Mouse (Mus musculus) heart, embryonic 14.5 days (tissue): ENCODE measurements around the gene Hmgcll1. TPM values are rescaled to one million over a fixed set of nuclear protein-coding genes. Genes with fewer than 3 reads are reported as not detected.

Experiments used
- ATAC-seq: fragments of 200-750 bp; cut with Nextera tagmentation; 2 replicates; pipeline ENCODE4 v1.8.0; 2017; ENCODE audit warnings: low read depth, moderate TSS enrichment; ENCODE audit not compliant: insufficient number of reproducible peaks, insufficient read depth, low FRiP score
- H3K27ac ChIP-seq, 2 experiments: fragments of 200-500 bp in 1 of 2; fragments of 300-500 bp in 1 of 2; sonication (generic) in 1 of 2; replicated peaks in 1 of 2; 2 replicates each; pipeline ENCODE4 v1.5.1; 2012 to 2014; ENCODE audit warnings: low read depth in 2 of 2, low read length in 2 of 2, control low read depth in 1 of 2, mild to moderate bottlenecking in 1 of 2, mixed read lengths in 1 of 2; ENCODE audit not compliant: control insufficient read depth in 1 of 2, insufficient read depth in 1 of 2
- H3K27me3 ChIP-seq: fragments of 300-500 bp; sonication (generic); 2 replicates; pipeline ENCODE4 v1.6.1; 2014; ENCODE audit warnings: mild to moderate bottlenecking, low read length, control low read depth; ENCODE audit not compliant: control insufficient read depth, insufficient read depth
- H3K36me3 ChIP-seq: fragments of 300-500 bp; sonication (generic); 2 replicates; pipeline ENCODE4 v1.6.1; 2014; ENCODE audit warnings: mild to moderate bottlenecking, control low read depth, low read length, mixed read lengths; ENCODE audit not compliant: control insufficient read depth, insufficient read depth
- H3K4me1 ChIP-seq, 2 experiments: fragments of 200-500 bp in 1 of 2; fragments of 300-500 bp in 1 of 2; sonication (generic) in 1 of 2; 2 replicates each; pipeline ENCODE4 v1.6.1; 2012 to 2014; ENCODE audit warnings: low read length in 2 of 2, control low read depth in 1 of 2, mixed read lengths in 1 of 2; ENCODE audit not compliant: control insufficient read depth in 2 of 2, insufficient read depth in 2 of 2
- H3K4me2 ChIP-seq: fragments of 300-500 bp; sonication (generic); 2 replicates; pipeline ENCODE4 v1.6.1; 2014; ENCODE audit warnings: mild to moderate bottlenecking, low read length
- H3K4me3 ChIP-seq, 2 experiments: fragments of 200-500 bp in 1 of 2; fragments of 300-500 bp in 1 of 2; sonication (generic) in 1 of 2; 2 replicates each; pipeline ENCODE4 v1.5.1; 2012 to 2014; ENCODE audit warnings: low read length in 2 of 2, mild to moderate bottlenecking in 2 of 2, control low read depth in 1 of 2, low read depth in 1 of 2, moderate library complexity in 1 of 2; ENCODE audit not compliant: control insufficient read depth in 1 of 2, insufficient read depth in 1 of 2
- H3K9ac ChIP-seq: fragments of 300-500 bp; sonication (generic); 2 replicates; pipeline ENCODE4 v1.6.1; 2014; ENCODE audit warnings: mild to moderate bottlenecking, low read length
- H3K9me3 ChIP-seq: fragments of 300-500 bp; sonication (generic); 2 replicates; pipeline ENCODE4 v1.6.1; 2016; ENCODE audit warnings: low read length, control low read depth; ENCODE audit not compliant: control insufficient read depth
- WGBS: fragments of 180-500 bp; shearing (Covaris S2); extraction: QIAGEN DNeasy Blood & Tissue Kit; methylation state at CpG from one replicate; pipeline ENCODE4 v1.1.7; 2014; 5-methylcytosine and 5-hydroxymethylcytosine counted together
- polyA plus RNA-seq: library from polyadenylated mRNA; unstranded; fragments of >200 nt; fragmentation: Nextera tagmentation; extraction: Ambion mirVana; gene quantifications from 2 replicates; pipeline ENCODE4 v1.2.1, GENCODE M21; 2014

Hmgcll1 gene
- polyA plus RNA-seq, 1 experiment from 2014 or later, result 2.2 TPM

DNA sequence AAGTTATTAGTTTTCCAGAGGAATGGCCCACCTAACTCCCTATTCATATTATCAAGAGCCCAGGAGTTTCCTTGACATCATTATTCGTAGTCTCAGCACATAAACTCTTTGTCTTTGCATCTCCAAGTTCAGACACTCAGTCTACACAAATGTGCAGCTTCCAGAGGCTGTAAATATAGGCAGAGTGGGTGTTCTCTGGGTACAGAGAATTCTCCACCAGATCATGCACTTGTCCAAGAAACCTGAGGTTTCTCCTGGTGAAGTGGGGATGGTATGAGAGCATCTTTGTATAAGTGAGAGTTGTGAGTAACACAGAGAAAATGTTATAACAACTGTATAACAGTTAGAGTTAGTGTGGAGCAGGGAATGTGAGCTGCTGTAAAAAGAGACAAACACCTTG lies 114.7 kb downstream of the Hmgcll1 start:
- Histone ChIP-seq H3K4me1 (no peaks in the 10 kb centered on the region), H3K9me3 (no peaks in the 10 kb centered on the region), H3K36me3 (no peaks in the 10 kb centered on the region), H3K4me3 (no peak overlapping the region), H3K4me2 (no peak overlapping the region), H3K27me3 (no peaks in the 10 kb centered on the region), H3K27ac (no peak overlapping the region), H3K9ac (no peak overlapping the region)
- 79% methylated on average over 1 of the region's 1 CpGs for WGBS
- no peak for ATAC-seq

DNA sequence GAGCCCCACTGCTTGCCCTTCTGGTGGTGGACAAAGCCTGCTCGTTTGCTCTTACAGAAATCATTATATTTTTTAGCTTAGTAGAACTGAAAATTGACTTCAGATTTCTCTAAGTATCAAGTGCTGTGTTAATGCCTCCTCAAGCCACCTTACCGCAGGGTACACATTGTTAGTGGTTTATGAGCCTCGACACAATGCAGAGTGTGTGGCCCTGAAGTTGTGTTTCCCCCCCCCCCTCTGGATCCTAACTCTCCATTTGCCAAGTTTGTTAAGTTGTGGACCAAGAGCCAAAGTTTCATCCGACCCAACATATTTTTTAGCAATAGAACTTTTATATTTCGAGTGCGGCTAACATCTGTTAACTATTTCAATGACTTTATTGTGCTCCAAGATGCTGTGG lies 119.4 kb downstream of the Hmgcll1 start:
- Histone ChIP-seq H3K4me1 (peaks cover 3% of the 10 kb centered on the region in 2 experiments; a peak in 2 of 4 replicates), H3K27me3 (no peaks in the 10 kb centered on the region), H3K9me3 (no peaks in the 10 kb centered on the region), H3K9ac (no peak overlapping the region), H3K27ac (no peak overlapping the region), H3K4me2 (no peak overlapping the region), H3K4me3 (no peak overlapping the region), H3K36me3 (no peaks in the 10 kb centered on the region)
- ATAC-seq, result no peak
- 78% methylated on average over 6 of the region's 6 CpGs for WGBS

DNA sequence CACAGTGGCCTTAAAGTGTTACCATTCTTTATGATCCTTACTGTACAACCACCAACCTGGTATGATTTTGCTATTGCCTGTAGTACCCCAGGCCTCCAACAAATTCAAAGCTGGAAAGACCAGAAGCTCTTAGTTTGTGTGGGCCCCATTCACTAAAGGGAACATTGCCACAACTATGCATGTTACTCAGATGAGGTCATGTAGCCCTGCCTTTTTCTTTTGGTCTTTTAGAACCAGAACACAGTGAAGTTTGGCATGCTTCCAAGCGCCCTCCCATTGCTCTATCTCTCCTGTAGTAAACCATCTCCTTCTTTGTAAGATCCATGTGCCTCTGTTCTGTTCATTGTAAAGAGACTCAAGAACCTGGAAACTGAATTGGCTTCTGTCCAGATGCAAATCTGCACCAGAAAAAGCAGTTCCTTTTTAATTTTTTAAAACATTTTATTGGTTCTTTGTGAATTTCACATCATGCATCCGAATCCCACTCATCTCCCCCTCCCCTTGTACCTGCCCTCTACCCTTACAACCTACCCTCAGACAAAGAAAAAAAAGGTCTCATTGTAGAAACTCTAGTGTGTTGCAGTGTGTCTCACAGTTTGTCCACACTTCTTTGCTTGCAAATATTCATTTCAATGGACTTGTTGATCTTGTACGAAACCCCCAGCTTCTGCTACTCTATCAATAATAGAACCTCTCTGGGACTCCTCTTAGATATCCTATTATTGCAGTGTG lies 123.9 kb downstream of the Hmgcll1 start:
- peaks cover 3% of the 10 kb centered on the region in 2 experiments; a peak in 2 of 4 replicates for H3K4me1 ChIP-seq
- no peaks in the 10 kb centered on the region for H3K36me3 ChIP-seq
- H3K9me3 ChIP-seq, result no peaks in the 10 kb centered on the region
- no peak overlapping the region for H3K9ac ChIP-seq
- 65% methylated on average over 3 of the region's 3 CpGs for WGBS
- peak overlapping the region in 1 of 2 experiments; percentile 24; a peak in 2 of 4 replicates for H3K27ac ChIP-seq
- no peaks in the 10 kb centered on the region for H3K27me3 ChIP-seq
- ATAC-seq, result peak; percentile 39; the same call in 1 of the 2 replicates
- H3K4me3 ChIP-seq, result no peak overlapping the region
- H3K4me2 ChIP-seq, result no peak overlapping the region

DNA sequence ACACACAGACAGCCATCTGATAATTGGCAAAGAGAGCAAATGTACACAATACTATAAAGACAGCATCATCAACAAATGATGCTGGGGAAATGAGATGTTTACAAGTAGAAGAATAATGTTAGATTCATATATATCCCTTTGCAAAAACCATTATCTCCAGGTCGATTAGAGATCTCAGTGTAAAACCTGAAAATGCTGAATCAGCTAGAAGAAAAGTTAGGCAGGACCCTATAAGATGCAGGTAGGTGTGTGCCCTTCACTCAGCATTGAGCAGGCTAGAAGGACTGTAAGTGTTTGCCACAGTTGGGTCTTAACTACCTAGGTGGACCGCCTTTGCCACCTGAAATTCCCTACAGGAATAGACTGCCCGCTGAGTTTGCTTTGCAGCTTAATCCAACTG lies 130.9 kb downstream of the Hmgcll1 start:
- Histone ChIP-seq H3K36me3 (no peaks in the 10 kb centered on the region), H3K4me3 (no peak overlapping the region), H3K9ac (no peak overlapping the region), H3K27ac (no peak overlapping the region), H3K4me1 (no peaks in the 10 kb centered on the region), H3K27me3 (no peaks in the 10 kb centered on the region), H3K4me2 (no peak overlapping the region), H3K9me3 (no peaks in the 10 kb centered on the region)
- ATAC-seq, result no peak
- 63% methylated on average over 3 of the region's 3 CpGs for WGBS

DNA sequence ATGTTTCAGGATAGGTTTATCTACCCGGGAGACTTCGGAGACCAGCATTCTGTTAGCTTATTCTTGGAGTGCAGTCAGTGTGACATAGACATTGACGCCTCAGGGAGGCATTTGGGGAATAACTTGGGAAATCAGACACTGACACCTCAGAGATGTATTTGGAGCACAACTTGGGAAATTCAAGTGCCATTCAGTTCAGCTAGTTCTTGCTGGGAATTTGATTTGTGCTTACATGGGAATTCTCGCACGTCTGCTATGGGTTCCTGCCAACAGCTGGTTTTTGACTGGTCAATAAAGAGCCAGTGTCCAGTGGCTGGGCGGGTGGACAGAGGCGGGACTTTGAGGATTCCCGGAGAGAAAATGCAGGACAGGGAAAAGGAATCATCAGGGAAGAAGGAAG lies 147.8 kb downstream of the Hmgcll1 start:
- 61% methylated on average over 8 of the region's 8 CpGs for WGBS
- ATAC-seq, result no peak

DNA sequence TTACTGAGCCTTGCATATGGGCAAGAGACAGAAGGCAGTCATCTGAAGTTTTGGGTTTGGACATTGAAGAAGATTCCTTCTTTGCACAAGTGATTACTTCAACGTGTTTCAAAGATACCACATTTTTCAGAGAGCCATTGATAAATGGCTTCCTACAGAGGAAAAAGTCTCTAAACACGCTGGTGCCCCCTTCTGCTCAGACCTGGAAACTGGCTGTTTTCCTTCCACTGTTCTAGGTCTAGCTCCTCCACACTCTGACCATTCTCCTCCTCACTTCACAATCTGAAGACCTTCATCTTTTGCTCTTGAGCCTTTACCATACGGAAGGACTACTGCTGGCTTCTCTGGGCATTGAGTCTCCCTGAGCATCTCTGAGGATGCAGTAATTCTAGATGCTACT lies 153.7 kb downstream of the Hmgcll1 start:
- no peaks in the 10 kb centered on the region for H3K4me1 ChIP-seq
- WGBS, result 37% methylated on average over 3 of the region's 3 CpGs

More for the DNA sequence above, 147.8 kb downstream of the Hmgcll1 start:
- H3K27me3 ChIP-seq, result no peaks in the 10 kb centered on the region
- H3K4me2 ChIP-seq, result no peak overlapping the region
- no peak overlapping the region for H3K27ac ChIP-seq
- no peaks in the 10 kb centered on the region for H3K9me3 ChIP-seq
- no peak overlapping the region for H3K9ac ChIP-seq
- H3K36me3 ChIP-seq, result no peaks in the 10 kb centered on the region
- H3K4me1 ChIP-seq, result no peaks in the 10 kb centered on the region
- no peak overlapping the region for H3K4me3 ChIP-seq

DNA sequence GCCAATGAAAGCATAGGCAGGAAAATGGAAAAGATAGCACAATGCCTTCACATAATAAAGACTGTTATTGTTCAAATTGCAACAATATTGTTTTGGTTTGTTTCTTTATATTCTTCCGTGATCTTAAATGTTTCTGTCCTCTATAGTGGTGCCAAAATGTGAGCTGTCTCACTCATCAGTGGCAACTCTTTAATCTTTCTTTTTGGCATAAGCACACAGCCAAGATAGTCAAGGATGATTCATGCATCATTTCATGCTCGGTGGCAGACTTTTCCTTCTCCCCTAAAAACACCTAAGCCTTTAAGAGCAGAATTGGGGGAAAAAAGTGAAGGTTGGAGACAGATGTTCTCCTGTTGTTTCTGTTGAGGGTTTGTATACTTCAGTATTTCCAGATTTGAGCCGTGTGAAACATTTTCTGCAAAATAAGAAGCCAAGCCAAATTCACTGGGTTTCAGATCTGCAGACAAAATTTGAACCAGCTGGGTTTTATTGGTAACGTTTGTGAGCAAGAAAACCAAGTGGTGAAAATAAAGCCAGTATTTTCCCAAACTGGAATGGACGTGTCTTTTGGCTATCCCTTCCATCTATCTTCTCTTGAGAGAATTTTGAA lies 158.1 kb downstream of the Hmgcll1 start:
- Histone ChIP-seq H3K9me3 (no peaks in the 10 kb centered on the region), H3K9ac (no peak overlapping the region), H3K4me1 (no peaks in the 10 kb centered on the region), H3K4me2 (no peak overlapping the region), H3K4me3 (no peak overlapping the region), H3K27ac (no peak overlapping the region), H3K36me3 (no peaks in the 10 kb centered on the region), H3K27me3 (no peaks in the 10 kb centered on the region)
- 66% methylated on average over 5 of the region's 5 CpGs for WGBS
- ATAC-seq, result no peak

More for the DNA sequence above, 153.7 kb downstream of the Hmgcll1 start:
- Histone ChIP-seq H3K9me3 (no peaks in the 10 kb centered on the region), H3K4me2 (no peak overlapping the region), H3K36me3 (no peaks in the 10 kb centered on the region), H3K4me3 (no peak overlapping the region), H3K27me3 (no peaks in the 10 kb centered on the region), H3K9ac (no peak overlapping the region), H3K27ac (no peak overlapping the region)
- no peak for ATAC-seq
